Comparison of ENCODE assay signal across 9 mouse cellular contexts in the genomic region with DNA sequence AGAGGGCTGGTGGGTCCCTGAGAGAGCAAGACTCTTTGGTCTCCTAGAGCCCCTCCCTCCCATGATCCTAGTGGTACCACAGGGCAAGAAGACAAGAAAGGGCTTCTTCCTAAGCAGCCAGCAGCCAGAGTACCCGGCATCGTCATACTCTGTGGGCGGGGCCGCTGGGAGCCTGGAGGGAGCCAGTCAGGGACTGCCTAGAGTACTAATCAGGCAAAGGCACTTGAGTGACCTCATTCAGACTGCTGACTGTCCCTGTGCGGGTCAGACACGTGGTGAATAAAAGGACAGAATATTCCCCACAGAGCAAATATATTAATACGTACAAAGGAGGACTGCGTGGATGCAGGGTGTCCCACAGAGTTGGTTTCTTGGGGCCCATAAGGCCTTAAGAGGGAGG. TPM values are rescaled to one million over a fixed set of nuclear protein-coding genes. Genes with fewer than 3 reads are reported as not detected.
DNase-seq lines count a peak whose midpoint lies in the region; ATAC-seq lines count a peak whose summit lies in the region.
"Had no signal": no experiment of that assay in that cellular context is flagged by ENCODE, and none has a peak within 500 bp of the region (broad histone marks: within the 10 kb centered on the region; RNA-seq: fewer than 3 reads in every experiment).

No protein-coding gene starts in this region.

- no peak overlapping the region for H3K4me3 ChIP-seq in forebrain, embryonic 16.5 days (replicated peaks; ENCODE audit: low read length)
- H3K4me3 ChIP-seq in hindbrain, embryonic 16.5 days (ENCODE audit: low read length) = no peak overlapping the region

- H3K4me1 ChIP-seq in forebrain, embryonic 16.5 days (replicated peaks; ENCODE audit: control insufficient read depth, insufficient read depth, low read length) = no peaks in the 10 kb centered on the region
- H3K4me1 ChIP-seq in hindbrain, embryonic 16.5 days (ENCODE audit: control insufficient read depth, insufficient read depth, low read depth, low read length) = no peaks in the 10 kb centered on the region

- H3K27me3 ChIP-seq in forebrain, embryonic 16.5 days (replicated peaks; ENCODE audit: control insufficient read depth, insufficient read depth, low read length) = no peaks in the 10 kb centered on the region
- H3K27me3 ChIP-seq in hindbrain, embryonic 16.5 days (replicated peaks; ENCODE audit: control insufficient read depth, insufficient read depth, low read length) = no peaks in the 10 kb centered on the region

- H3K27ac ChIP-seq in forebrain, embryonic 16.5 days (ENCODE audit: low read length) = no peak overlapping the region
- peak overlapping the region; percentile 75 for H3K27ac ChIP-seq in hindbrain, embryonic 16.5 days (ENCODE audit: low read depth, low read length)

- peaks cover 51% of the 10 kb centered on the region for H3K36me3 ChIP-seq in forebrain, embryonic 16.5 days (ENCODE audit: control insufficient read depth, insufficient read depth)
- peaks cover 49% of the 10 kb centered on the region for H3K36me3 ChIP-seq in hindbrain, embryonic 16.5 days (ENCODE audit: control insufficient read depth, insufficient read depth, low read length)

- no peak overlapping the region for H3K4me2 ChIP-seq in forebrain, embryonic 16.5 days (ENCODE audit: low read length)
- H3K4me2 ChIP-seq in hindbrain, embryonic 16.5 days (ENCODE audit: low read length) = no peak overlapping the region

- peak; percentile 55 for DNase-seq in gastrocnemius, postnatal 14 days
- no peak for DNase-seq in gastrocnemius, postnatal 4 days (ENCODE audit: low spot score in 2 of 2)
- DNase-seq in Muller cell, postnatal 12 days (ENCODE audit: inconsistent ontology term) = peak; percentile 90
- no peak for DNase-seq in spleen, adult 12 weeks (ENCODE audit: low spot score)
- no peak for DNase-seq in urinary bladder, postnatal 10 days (ENCODE audit: low spot score)
- no peak for DNase-seq in natural killer cell, adult 2 months (ENCODE audit: low spot score in 2 of 2)

- intact Hi-C loops in gastrocnemius, postnatal 14 days (cut with DNase I; ENCODE audit: low total_unique reads) = loop anchor here (5.0 kb wide), 1 partner anchor 238 kb away; no protein-coding TSS in a partner anchor

- peak; percentile 19; the same call in 1 of the 2 replicates for ATAC-seq in forebrain, embryonic 16.5 days
- ATAC-seq in hindbrain, embryonic 16.5 days = peak; percentile 44; the same call in 1 of the 2 replicates

- WGBS in forebrain, embryonic 16.5 days = 51% methylated on average over 8 of the region's 8 CpGs
- 47% methylated on average over 8 of the region's 8 CpGs for WGBS in hindbrain, embryonic 16.5 days

- no peak overlapping the region for H3K9ac ChIP-seq in forebrain, embryonic 16.5 days (replicated peaks; ENCODE audit: low read depth, low read length)
- no peak overlapping the region for H3K9ac ChIP-seq in hindbrain, embryonic 16.5 days (ENCODE audit: low read depth, low read length)

- H3K9me3 ChIP-seq in forebrain, embryonic 16.5 days (ENCODE audit: control insufficient read depth, low read length) = no peaks in the 10 kb centered on the region
- no peaks in the 10 kb centered on the region for H3K9me3 ChIP-seq in hindbrain, embryonic 16.5 days (ENCODE audit: control insufficient read depth, low read length)

RNA-seq across cellular contexts. Expression of gene Gpsm1, which starts 14.1 kb away (rescaled TPM):
- total RNA-seq in gastrocnemius, postnatal 14 days (2021) = 1 to 10 TPM; 6.4 to 7.4 TPM
- 10 to 100 TPM; 24.1 to 28.1 TPM for total RNA-seq in gastrocnemius, postnatal 4 days (2021)
- polyA plus RNA-seq in forebrain, embryonic 16.5 days (2015; fragmentation: Nextera tagmentation; extraction: Ambion mirVana) = 136 and 160 TPM in 2 replicates
- polyA plus RNA-seq in hindbrain, embryonic 16.5 days (2015; fragmentation: Nextera tagmentation; extraction: Ambion mirVana) = 177 and 185 TPM in 2 replicates

RNA-seq across cellular contexts. Expression of gene Dnlz, which starts 22.5 kb away (rescaled TPM):
- total RNA-seq in gastrocnemius, postnatal 14 days (2021) = 10 to 100 TPM; 17.0 to 17.6 TPM
- total RNA-seq in gastrocnemius, postnatal 4 days (2021) = 10 to 100 TPM; 18.5 to 21.0 TPM
- polyA plus RNA-seq in forebrain, embryonic 16.5 days (2015; fragmentation: Nextera tagmentation; extraction: Ambion mirVana) = 30.4 and 32.5 TPM in 2 replicates
- polyA plus RNA-seq in hindbrain, embryonic 16.5 days (2015; fragmentation: Nextera tagmentation; extraction: Ambion mirVana) = 30.1 and 32.6 TPM in 2 replicates

RNA-seq across cellular contexts. Expression of gene Card9, which starts 31.3 kb away (rescaled TPM):
- total RNA-seq in gastrocnemius, postnatal 14 days (2021) = 1 to 10 TPM in 1 of 2 experiments, under 1 TPM in 1; 0.71 to 1.1 TPM
- total RNA-seq in gastrocnemius, postnatal 4 days (2021) = 1 to 10 TPM; 1.6 to 1.8 TPM
- 2.2 and 2.3 TPM in 2 replicates for polyA plus RNA-seq in forebrain, embryonic 16.5 days (2015; fragmentation: Nextera tagmentation; extraction: Ambion mirVana)
- polyA plus RNA-seq in hindbrain, embryonic 16.5 days (2015; fragmentation: Nextera tagmentation; extraction: Ambion mirVana) = 1.9 and 2.9 TPM in 2 replicates

RNA-seq across cellular contexts. Expression of gene Ccdc187, which starts 35.0 kb away (rescaled TPM):
- under 1 TPM; 0.04 to 0.09 TPM for total RNA-seq in gastrocnemius, postnatal 14 days (2021)
- total RNA-seq in gastrocnemius, postnatal 4 days (2021) = under 1 TPM; 0.10 to 0.15 TPM
- 0.15 and 0.24 TPM in 2 replicates for polyA plus RNA-seq in forebrain, embryonic 16.5 days (2015; fragmentation: Nextera tagmentation; extraction: Ambion mirVana)
- polyA plus RNA-seq in hindbrain, embryonic 16.5 days (2015; fragmentation: Nextera tagmentation; extraction: Ambion mirVana) = 0.15 and 0.19 TPM in 2 replicates
- polyA plus RNA-seq: limb, embryonic 11.5 days had no signal

RNA-seq across cellular contexts. Expression of gene Snapc4, which starts 51.1 kb away (rescaled TPM):
- 1 to 10 TPM; 6.2 to 7.2 TPM for total RNA-seq in gastrocnemius, postnatal 14 days (2021)
- total RNA-seq in gastrocnemius, postnatal 4 days (2021) = 10 to 100 TPM; 20.6 to 22.2 TPM
- polyA plus RNA-seq in forebrain, embryonic 16.5 days (2015; fragmentation: Nextera tagmentation; extraction: Ambion mirVana) = 32.1 and 42.6 TPM in 2 replicates
- 29.1 and 36.4 TPM in 2 replicates for polyA plus RNA-seq in hindbrain, embryonic 16.5 days (2015; fragmentation: Nextera tagmentation; extraction: Ambion mirVana)

Comparison
In these comparisons a context has a peak if more than half of its experiments do, and no peak if none do; other contexts are left out.
1. DNase-seq: peak in gastrocnemius, postnatal 14 days (single experiment) and Muller cell, postnatal 12 days (single experiment); none in gastrocnemius, postnatal 4 days (0 of 2), spleen, adult 12 weeks (single experiment), urinary bladder, postnatal 10 days (single experiment) and natural killer cell, adult 2 months (0 of 2).